Mouse (Mus musculus) adrenal gland, postnatal 4 days (tissue): ENCODE data around the gene Kcnab3. TPM values are rescaled to one million over a fixed set of nuclear protein-coding genes. Genes with fewer than 3 reads are reported as not detected.

Source experiments
- DNase-seq, 2 experiments: peaks; one replicate each; pipeline ENCODE4 v3.0.0; 2021 to 2022; ENCODE audit warnings: low spot score in 2 of 2, mixed read lengths in 2 of 2
- total RNA-seq, 2 experiments: library from RNA; stranded (reverse); gene quantifications; 2 replicates each; pipeline ENCODE4 v1.2.3; 2021

Gene Kcnab3
- total RNA-seq, 2 experiments from 2014 or later = 9.7 to 10.4 TPM

GRCm38 (mm10) chr11:69331152-69331551 lies 5.1 kb downstream of the Kcnab3 start:
- DNase-seq = no peak

- peak; percentile 47 to 65 for DNase-seq
Observed at GRCm38 (mm10) chr11:69331929-69332405, 5.9 kb downstream of the Kcnab3 start.

- no peak for DNase-seq
Observed at GRCm38 (mm10) chr11:69332713-69333253, 6.7 kb downstream of the Kcnab3 start.

- no peak for DNase-seq
Observed at GRCm38 (mm10) chr11:69333922-69334321, 7.9 kb downstream of the Kcnab3 start.

- DNase-seq = no peak
Observed at GRCm38 (mm10) chr11:69334796-69335195, 8.7 kb downstream of the Kcnab3 start.

- DNase-seq = peak; percentile 34 to 44
Observed at GRCm38 (mm10) chr11:69340161-69341131, 14.4 kb downstream of the Kcnab3 start, which contains the start of gene Rnf227. Gene Rnf227, plus strand, starts transcription at chr11:69340461.

- DNase-seq = no peak
Observed at GRCm38 (mm10) chr11:69346441-69346840, 20.4 kb downstream of the Kcnab3 start.

- DNase-seq = no peak
Observed at GRCm38 (mm10) chr11:69356544-69356943, 30.5 kb downstream of the Kcnab3 start.

- no peak for DNase-seq
Observed at GRCm38 (mm10) chr11:69357690-69358089, 31.6 kb downstream of the Kcnab3 start.

GRCm38 (mm10) chr11:69362021-69362420 lies 36.0 kb downstream of the Kcnab3 start:
- DNase-seq = no peak

- DNase-seq = no peak
Observed at GRCm38 (mm10) chr11:69362479-69362878, 36.4 kb downstream of the Kcnab3 start.

- DNase-seq = no peak
Observed at GRCm38 (mm10) chr11:69364376-69364775, 38.3 kb downstream of the Kcnab3 start.

- peak; percentile 87 to 95 for DNase-seq
Observed at GRCm38 (mm10) chr11:69364910-69365309, 38.9 kb downstream of the Kcnab3 start.

- no peak for DNase-seq
Observed at GRCm38 (mm10) chr11:69365722-69366121, 39.7 kb downstream of the Kcnab3 start.

- DNase-seq = peak; percentile 86 to 88
Observed at GRCm38 (mm10) chr11:69366157-69366854, 40.2 kb downstream of the Kcnab3 start.

- DNase-seq = no peak
Observed at GRCm38 (mm10) chr11:69366855-69367615, 41.0 kb downstream of the Kcnab3 start.

GRCm38 (mm10) chr11:69367616-69368355 lies 41.7 kb downstream of the Kcnab3 start:
- DNase-seq = peak in 1 of 2 experiments; percentile 14

- no peak for DNase-seq
Observed at GRCm38 (mm10) chr11:69368356-69369214, 42.5 kb downstream of the Kcnab3 start.
